Mouse (Mus musculus) cerebellum, adult 2 months (tissue): Measurements from ENCODE around the gene Schip1.

ENCODE experiments used
- CTCF ChIP-seq: fragments of 200-500 bp; IDR thresholded peaks from 2 replicates; pipeline ENCODE4 v1.5.1; 2011; ENCODE audit warnings: low read depth, mild to moderate bottlenecking, control low read depth, low read length, moderate library complexity, borderline replicate concordance; ENCODE audit not compliant: insufficient read depth
- POLR2A ChIP-seq: fragments of 200-500 bp; IDR thresholded peaks from 2 replicates; pipeline ENCODE4 v1.6.1; 2011; ENCODE audit warnings: low read length, control low read depth, borderline replicate concordance; ENCODE audit not compliant: insufficient read depth

DNA sequence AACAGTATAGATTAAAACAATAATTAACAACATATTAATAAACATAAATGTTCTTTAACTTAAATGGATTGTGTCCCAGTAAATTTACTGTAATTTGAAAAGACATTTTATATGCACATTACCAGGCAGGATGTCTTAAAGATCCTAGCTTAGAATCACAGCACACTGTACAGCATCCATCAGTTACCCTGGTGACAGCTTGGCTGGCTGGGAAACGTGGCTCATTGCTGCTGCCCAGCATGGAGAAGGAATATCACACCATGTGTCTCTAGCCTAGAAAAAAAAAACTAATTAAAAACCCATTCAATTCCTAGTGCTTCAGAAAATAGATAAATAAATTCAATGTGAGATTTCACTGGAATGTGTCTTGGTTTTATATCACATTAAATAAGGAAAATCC, 136.6 kb downstream of the Schip1 start:
- TF ChIP-seq CTCF (no peak), POLR2A (no peak)
